Mouse (Mus musculus) spleen, adult 2 months (tissue): Measurements from ENCODE around the gene Ush2a. TPM values are rescaled to one million over a fixed set of nuclear protein-coding genes. Genes with fewer than 3 reads are reported as not detected.

Experiments
- DNase-seq, 2 experiments: peaks; one replicate each; pipeline versions ENCODE4 v3.0.0 to v3.0.0-alpha.2; 2012 to 2021; ENCODE audit warnings: low spot score in 2 of 2, low read depth in 1 of 2
- H3K27ac ChIP-seq: fragments of 200-500 bp; 2 replicates; pipeline ENCODE4 v1.5.1; 2012; ENCODE audit warnings: low read length, inconsistent platforms; ENCODE audit not compliant: insufficient read depth
- H3K27me3 ChIP-seq: fragments of 200-500 bp; 2 replicates; pipeline ENCODE4 v1.6.1; 2012; ENCODE audit warnings: mild to moderate bottlenecking, moderate library complexity, low read length, inconsistent platforms; ENCODE audit not compliant: control insufficient read depth, insufficient read depth
- H3K36me3 ChIP-seq: fragments of 200-500 bp; 2 replicates; pipeline ENCODE4 v1.6.1; 2012; ENCODE audit warnings: mild to moderate bottlenecking, low read length, inconsistent platforms; ENCODE audit not compliant: control insufficient read depth, insufficient read depth
- H3K4me1 ChIP-seq: fragments of 200-500 bp; 2 replicates; pipeline ENCODE4 v1.6.1; 2011; ENCODE audit warnings: inconsistent platforms; ENCODE audit not compliant: control insufficient read depth, insufficient read depth, insufficient read length
- H3K4me3 ChIP-seq: fragments of 200-500 bp; 2 replicates; pipeline ENCODE4 v1.5.1; 2011; ENCODE audit warnings: mild to moderate bottlenecking, inconsistent platforms; ENCODE audit not compliant: insufficient read depth, insufficient read length; ENCODE audit errors: extremely low read depth
- CTCF ChIP-seq: fragments of 200-500 bp; IDR thresholded peaks from 2 replicates; pipeline ENCODE4 v1.5.1; 2011; ENCODE audit warnings: mild to moderate bottlenecking, inconsistent platforms; ENCODE audit not compliant: insufficient read depth, insufficient read length, insufficient replicate concordance; ENCODE audit errors: extremely low read depth
- POLR2A ChIP-seq: fragments of 200-500 bp; IDR thresholded peaks from 2 replicates; pipeline ENCODE4 v1.6.1; 2011; ENCODE audit warnings: low read depth, low read length, inconsistent platforms
- WGBS: fragments of 180-500 bp; shearing (Covaris S2); methylation state at CpG from one replicate; pipeline ENCODE4 v1.1.7; 2018; 5-methylcytosine and 5-hydroxymethylcytosine counted together
- polyA plus RNA-seq: library from polyadenylated mRNA; depleted of rRNA; stranded (reverse); fragments of >200 nt; gene quantifications from 2 replicates; pipeline ENCODE4 v1.2.3, GENCODE M21; 2012

Gene Ush2a
- polyA plus RNA-seq, 1 experiment: not detected

GRCm38 (mm10) chr1:188606450-188606849 is 344.6 kb downstream of the Ush2a start:
- DNase-seq: no peak
- H3K4me1 ChIP-seq: no peaks in the 10 kb centered on the region
- H3K27me3 ChIP-seq: no peaks in the 10 kb centered on the region
- H3K27ac ChIP-seq: no peak overlapping the region
- TF ChIP-seq CTCF (no peak), POLR2A (no peak)
- no peaks in the 10 kb centered on the region for H3K36me3 ChIP-seq
- no peak overlapping the region for H3K4me3 ChIP-seq

- WGBS: 70% methylated on average over 5 of the region's 5 CpGs
- DNase-seq: no peak
- H3K4me1 ChIP-seq: no peaks in the 10 kb centered on the region
- H3K27me3 ChIP-seq: no peaks in the 10 kb centered on the region
- TF ChIP-seq CTCF (no peak), POLR2A (no peak)
- no peaks in the 10 kb centered on the region for H3K36me3 ChIP-seq
- no peak overlapping the region for H3K27ac ChIP-seq
- no peak overlapping the region for H3K4me3 ChIP-seq
Measured at GRCm38 (mm10) chr1:188616547-188616946, 354.7 kb downstream of the Ush2a start.

GRCm38 (mm10) chr1:188633736-188634135 is 371.9 kb downstream of the Ush2a start:
- 54% methylated on average over 4 of the region's 4 CpGs for WGBS
- Histone ChIP-seq H3K4me3 (no peak overlapping the region), H3K27ac (no peak overlapping the region), H3K27me3 (no peaks in the 10 kb centered on the region), H3K4me1 (no peaks in the 10 kb centered on the region), H3K36me3 (no peaks in the 10 kb centered on the region)
- no peak for TF ChIP-seq POLR2A
- TF ChIP-seq CTCF: no peak
- DNase-seq: no peak

- TF ChIP-seq CTCF: no peak
- Histone ChIP-seq H3K27me3 (no peaks in the 10 kb centered on the region), H3K4me1 (no peaks in the 10 kb centered on the region), H3K4me3 (no peak overlapping the region), H3K36me3 (no peaks in the 10 kb centered on the region), H3K27ac (no peak overlapping the region)
- no peak for DNase-seq
Measured at GRCm38 (mm10) chr1:188639666-188640065, 377.8 kb downstream of the Ush2a start.

- Histone ChIP-seq H3K27me3 (no peaks in the 10 kb centered on the region), H3K27ac (no peak overlapping the region), H3K4me1 (no peaks in the 10 kb centered on the region), H3K36me3 (no peaks in the 10 kb centered on the region), H3K4me3 (no peak overlapping the region)
- WGBS: 88% methylated on average over 3 of the region's 3 CpGs
- no peak for DNase-seq
- TF ChIP-seq CTCF: no peak
- no peak for TF ChIP-seq POLR2A
Measured at GRCm38 (mm10) chr1:188643156-188643555, 381.3 kb downstream of the Ush2a start.

GRCm38 (mm10) chr1:188653001-188653400 is 391.2 kb downstream of the Ush2a start:
- 73% methylated on average over 3 of the region's 3 CpGs for WGBS
- DNase-seq: no peak
- H3K27ac ChIP-seq: no peak overlapping the region
- no peaks in the 10 kb centered on the region for H3K4me1 ChIP-seq
- no peak overlapping the region for H3K4me3 ChIP-seq
- H3K27me3 ChIP-seq: no peaks in the 10 kb centered on the region
- TF ChIP-seq POLR2A (no peak), CTCF (no peak)
- H3K36me3 ChIP-seq: no peaks in the 10 kb centered on the region

- WGBS: 93% methylated on average over 12 of the region's 12 CpGs
- Histone ChIP-seq H3K27ac (no peak overlapping the region), H3K27me3 (no peaks in the 10 kb centered on the region), H3K4me3 (no peak overlapping the region), H3K4me1 (no peaks in the 10 kb centered on the region), H3K36me3 (no peaks in the 10 kb centered on the region)
- TF ChIP-seq CTCF: no peak
- no peak for TF ChIP-seq POLR2A
- no peak for DNase-seq
Measured at GRCm38 (mm10) chr1:188656121-188656520, 394.3 kb downstream of the Ush2a start.

GRCm38 (mm10) chr1:188659159-188659558 is 397.3 kb downstream of the Ush2a start:
- no peaks in the 10 kb centered on the region for H3K27me3 ChIP-seq

More at GRCm38 (mm10) chr1:188659159-188659558, 397.3 kb downstream of the Ush2a start:
- Histone ChIP-seq H3K4me1 (no peaks in the 10 kb centered on the region), H3K4me3 (no peak overlapping the region), H3K27ac (no peak overlapping the region), H3K36me3 (no peaks in the 10 kb centered on the region)
- no peak for DNase-seq
- WGBS: 41% methylated on average over 3 of the region's 3 CpGs
- no peak for TF ChIP-seq POLR2A
- TF ChIP-seq CTCF: no peak
